Mouse (Mus musculus): Measurements from ENCODE around the gene Bst2.

DNA sequence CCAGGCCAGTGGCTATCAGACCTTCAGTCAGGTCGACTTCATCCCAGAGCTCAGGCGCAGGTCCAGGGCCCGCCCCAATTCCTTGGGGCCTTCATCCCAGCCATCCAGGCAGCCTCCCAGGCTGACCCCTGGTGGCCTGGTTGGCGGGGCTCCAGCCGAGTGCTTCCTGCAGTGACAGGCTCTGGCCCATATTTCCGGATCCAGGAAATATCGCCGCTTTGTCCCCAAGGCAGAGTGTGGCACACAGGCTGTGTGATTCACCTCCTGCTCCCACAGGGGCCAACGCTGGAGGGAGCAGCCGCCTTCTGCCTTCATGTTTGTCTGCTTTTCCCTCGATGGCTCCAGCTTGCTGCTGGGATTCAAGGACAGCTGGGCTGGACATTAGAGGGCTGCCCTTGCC, 40.8 kb downstream of the Bst2 start:
- TF ChIP-seq CTCF (IDR thresholded peaks at IDR 0.05; ENCODE audit: borderline replicate concordance, control insufficient read depth, extremely low read depth, insufficient read depth, low read length, poor library complexity): no peak
- TF ChIP-seq POLR2A (IDR thresholded peaks at IDR 0.05; ENCODE audit: control insufficient read depth, extremely low read depth, insufficient read depth, low read length, poor library complexity): no peak

Data from thymus, adult 2 months (tissue).